Mouse (Mus musculus): Measurements from ENCODE around the gene Clcnka.
A peak's percentile ranks its signal among the peaks of the same experiment; 100 is the strongest.

The Clcnka gene

DNA sequence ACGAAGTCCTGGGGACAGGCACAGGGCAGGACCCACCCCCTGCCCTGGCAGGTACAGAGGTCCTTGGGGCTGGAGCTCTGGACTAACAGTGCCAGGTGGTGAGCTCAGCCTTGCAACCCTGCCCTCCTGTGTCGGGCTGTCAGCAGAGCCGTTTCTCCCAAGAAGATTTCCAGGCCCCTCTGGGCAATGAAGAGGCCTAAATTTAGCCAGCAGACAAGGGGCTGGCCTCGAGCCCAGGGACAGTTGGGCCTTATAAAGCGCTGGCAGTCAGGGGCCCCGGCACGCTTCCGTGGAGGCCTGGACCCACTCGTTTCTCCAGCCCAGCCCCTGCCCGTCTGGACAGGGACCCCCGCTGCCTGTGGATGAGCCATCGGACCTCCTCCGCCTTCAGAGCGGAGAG, 22.9 kb upstream of the Clcnka start:
- DNase-seq (ENCODE audit: low spot score) = no peak

DNA sequence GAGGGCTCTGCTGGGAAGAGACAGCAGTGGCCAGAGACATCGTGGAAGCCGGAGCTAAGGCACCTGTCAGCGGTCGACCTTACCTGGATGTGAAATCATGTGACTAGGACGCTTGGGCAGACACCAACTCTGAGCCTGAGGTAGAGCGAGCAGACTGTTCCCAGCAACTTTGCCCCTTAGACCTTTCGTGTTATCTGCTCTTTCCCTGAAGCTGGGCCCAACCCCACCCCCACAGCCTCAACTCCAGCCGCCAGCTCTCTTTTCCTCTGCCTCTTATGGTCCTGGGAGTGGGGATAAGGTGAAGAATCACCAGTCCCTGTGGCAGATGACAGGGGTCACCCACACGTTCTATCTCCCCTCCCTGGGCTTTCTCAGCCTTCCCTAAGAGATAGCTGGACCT, 22.4 kb upstream of the Clcnka start:
- no peak for DNase-seq (ENCODE audit: low spot score)

DNA sequence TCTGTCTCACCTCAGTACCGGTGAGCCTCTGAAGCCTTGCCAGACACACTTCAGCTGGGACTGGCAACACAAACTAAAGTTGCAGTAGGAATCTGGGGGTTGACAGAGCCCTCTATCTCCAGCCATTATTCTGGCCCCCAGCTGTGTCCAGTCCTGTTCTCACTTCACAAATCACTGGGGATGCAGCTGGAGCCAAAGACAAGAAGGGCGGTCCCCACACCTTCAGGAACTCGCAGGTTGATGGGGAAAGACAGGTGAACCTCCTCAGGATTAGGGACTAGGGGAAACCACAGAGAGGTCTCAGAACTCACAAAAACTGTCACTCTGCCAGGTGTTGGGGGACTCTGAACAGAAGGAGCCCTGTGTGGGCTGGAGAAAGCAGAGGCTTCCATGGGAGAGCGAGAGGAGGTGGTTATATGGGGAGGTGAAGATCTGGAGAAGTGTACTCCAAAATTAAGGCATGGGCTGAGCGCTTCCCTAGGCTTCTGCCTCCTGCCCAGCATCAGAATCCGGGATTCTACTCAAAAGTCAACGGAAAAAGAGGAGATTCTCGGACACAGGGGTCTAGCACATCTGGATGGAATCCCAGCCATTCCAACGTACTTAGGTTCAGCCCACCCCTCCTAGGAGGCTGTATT, 21.8 kb upstream of the Clcnka start, which contains the start of gene Hspb7:
Hspb7 (plus strand) TSS at position 588 of the 638 bp plus-strand sequence.
- no peak for DNase-seq (ENCODE audit: low spot score)

DNA sequence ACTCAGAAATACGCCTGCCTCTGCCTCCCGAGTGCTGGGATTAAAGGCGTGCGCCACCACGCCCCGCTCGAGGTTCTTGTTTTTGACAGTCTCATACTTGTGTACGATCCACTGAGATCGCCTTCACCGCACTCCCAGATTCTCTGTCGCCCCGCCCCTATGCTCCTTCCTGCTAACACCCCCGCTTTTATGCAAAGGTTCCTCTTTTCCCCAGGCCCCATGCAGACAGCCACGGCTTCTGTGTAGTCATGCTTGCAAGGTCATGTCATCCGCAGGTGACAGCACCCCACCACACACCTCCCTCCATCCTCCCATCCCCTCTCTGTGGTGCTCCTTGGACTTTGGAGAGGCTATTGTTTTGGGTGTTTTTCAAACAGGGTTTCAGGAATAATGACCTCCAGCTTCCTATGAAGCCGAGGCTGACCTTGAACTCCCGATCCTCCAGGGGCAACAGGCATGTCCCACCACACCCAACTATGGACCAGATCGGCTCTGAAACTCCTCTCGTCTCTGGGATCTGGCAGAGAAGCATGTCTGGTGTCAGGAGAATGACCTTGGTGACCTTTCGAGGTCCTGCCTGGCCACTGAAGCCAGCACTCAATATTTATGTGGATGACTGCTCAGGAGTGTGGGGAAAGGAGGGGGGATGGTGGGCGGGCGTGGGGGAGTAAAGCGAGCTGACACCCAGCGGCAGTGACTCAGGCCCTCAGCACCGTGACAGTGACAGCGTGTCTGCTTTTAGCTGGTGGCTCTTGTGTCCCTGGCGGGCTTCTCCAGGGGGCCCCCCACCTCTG, 21.1 kb upstream of the Clcnka start:
- no peak for DNase-seq (ENCODE audit: low spot score)

DNA sequence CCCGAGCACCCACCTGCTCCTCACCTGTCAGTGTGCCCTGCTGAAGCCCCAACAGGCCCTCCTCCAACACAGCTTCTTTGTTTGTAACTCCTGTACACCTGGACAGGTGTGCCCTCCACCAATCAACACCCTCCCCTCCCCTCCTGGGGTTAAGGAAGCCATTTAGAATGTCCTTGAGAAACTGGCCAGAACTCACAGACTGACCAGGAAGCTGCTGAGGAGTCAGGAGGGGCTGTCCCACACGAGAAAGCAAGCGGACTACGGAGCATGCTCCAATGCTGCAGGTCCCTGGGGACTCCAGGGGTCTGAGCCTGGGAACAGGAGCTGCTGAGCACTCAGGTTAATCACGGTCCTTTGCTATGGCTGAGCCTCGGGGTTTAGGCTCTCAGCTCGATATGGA, 17.4 kb upstream of the Clcnka start, which contains the start of gene Clcnkb:
Clcnkb (minus strand) TSS at position 91 of the 400 bp plus-strand sequence.
- DNase-seq (ENCODE audit: low spot score) = no peak

DNA sequence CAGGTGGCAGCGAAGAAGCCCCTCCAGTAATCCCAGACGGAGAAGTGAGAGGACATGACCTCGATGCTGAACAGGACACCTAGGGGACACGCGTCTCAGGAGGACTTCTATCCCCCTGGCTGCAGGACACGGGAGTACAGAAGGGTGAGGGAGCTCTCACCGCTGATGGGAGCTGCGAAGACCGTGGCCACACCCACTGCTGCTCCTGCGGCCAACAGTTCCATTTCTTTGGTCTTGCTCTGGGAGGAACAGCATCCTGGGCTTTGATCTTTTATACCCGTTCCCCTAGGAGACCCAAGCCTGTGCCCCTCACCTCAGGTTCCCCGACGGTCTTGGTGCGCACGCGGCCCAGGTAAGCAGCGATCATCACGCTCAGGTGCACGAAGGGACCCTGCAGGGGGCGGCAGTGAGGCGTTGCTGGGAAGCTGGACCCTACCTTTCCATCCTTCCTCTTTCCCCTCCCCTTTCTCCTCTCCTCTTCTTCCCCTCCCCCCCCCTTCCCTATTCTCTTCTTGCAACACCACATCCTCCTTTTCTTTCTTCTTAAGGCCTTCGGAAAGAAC, 13.0 kb upstream of the Clcnka start:
- DNase-seq (ENCODE audit: low spot score) = no peak

DNA sequence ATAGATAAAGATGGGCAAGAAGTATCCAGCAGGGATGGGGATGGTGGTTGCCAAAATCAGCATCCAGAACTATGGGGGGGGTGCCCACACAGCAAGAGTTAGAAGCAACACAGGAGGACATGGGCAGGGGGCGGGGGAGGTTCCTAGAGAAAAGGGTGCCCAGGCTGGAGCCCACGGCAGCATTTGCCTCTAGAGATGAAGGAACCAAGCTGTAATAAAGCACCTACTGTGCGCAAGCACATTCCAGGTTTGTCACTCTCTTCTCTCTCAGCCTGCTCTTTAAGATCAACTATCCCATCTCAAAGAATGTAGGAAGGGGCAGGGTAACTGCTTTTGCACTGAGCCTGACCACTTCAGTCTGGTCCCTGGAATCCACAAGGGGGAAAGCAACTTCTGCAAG, 10.1 kb upstream of the Clcnka start:
- no peak for DNase-seq (ENCODE audit: low spot score)

DNA sequence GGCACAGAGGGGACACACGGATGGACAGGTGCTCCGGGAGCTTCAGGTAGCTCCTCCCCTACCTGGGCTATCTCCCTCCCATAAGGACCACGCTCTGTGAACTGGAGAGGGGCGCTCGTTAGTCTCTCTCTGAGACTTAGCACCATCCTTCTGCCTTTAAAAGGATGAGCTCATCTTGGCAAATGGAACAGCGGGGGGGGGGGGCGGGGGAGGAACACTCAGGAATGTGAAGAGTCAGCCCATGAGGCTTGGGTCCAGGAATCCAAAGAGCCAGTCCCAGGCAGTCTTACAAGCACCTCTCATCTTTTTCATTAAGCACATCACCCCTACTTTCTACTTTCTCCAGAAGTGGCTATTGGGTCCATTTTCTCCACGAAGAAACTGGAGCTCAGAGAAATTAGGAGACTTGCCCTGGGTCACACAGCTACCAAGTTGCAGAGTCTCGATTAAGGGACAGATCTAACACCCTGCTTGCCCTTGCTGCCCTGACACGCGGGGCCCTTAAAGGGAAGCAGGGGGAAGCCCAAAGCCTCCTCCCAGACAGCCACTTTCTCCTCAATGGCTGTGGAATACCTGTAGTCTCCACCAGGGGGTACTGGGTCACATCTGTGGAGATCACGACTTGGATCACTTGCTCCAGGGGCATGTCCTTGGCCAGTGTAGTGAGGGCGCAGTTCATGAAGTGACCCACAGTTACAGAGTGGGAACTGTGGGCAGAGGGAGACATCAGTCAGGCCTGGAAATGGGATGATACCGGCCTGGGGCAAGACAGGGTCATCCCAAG, 8.2 kb upstream of the Clcnka start:
- peak; percentile 52 for DNase-seq (ENCODE audit: low spot score)

DNA sequence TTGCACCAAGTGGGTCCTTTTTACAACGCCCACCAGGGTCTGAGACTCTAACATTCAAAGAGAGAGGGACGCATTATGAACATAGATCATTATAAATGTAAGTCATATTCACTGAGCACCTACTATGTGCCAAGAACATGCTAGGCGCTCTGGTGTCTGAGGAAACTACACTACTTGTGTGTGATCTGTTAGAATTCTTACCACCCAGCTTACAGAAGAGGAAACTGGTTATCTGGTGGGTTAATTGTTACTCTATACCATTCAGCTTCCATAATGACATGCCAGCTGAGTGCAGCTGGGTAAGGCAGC, 6.7 kb upstream of the Clcnka start:
- DNase-seq (ENCODE audit: low spot score) = no peak

DNA sequence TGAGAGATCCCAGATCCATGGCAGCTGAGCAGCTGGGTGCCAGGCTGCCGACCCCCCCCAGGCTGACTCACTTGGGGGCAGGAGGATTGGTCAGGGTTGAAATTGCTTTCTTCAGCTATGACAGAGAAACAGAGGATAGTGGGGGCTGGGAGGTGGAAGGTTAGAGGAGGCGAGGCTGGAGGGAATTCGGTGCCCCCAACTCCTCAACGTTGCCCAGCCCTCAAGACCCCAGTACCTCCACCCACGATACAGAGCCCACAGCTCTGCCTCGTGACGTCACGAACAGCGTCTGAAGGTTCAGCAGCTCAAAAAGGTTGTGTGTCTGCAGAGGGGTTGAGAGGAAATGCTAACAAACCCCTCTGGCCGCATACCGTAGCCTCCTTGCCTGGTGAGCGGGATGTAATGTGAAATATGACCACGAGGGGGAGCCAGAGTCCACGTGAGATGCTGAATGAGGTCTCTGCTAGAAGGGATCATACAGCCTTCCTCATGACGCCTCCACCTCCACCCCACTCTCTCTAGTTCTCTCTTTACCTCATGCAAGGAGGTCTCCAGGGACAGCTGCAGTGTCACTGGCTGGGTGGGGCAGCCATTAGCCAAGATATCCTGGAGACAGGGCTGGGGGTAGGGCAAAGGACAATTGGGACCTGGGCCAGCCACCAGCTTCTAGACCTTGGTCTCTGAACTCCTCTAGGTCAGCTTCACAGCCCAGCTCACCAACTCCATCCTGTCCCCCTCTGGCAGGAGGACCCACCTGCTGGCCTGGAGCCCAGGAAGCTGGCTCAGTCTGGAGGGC, 6.2 kb upstream of the Clcnka start:
- peak; percentile 87 for DNase-seq (ENCODE audit: low spot score)

DNA sequence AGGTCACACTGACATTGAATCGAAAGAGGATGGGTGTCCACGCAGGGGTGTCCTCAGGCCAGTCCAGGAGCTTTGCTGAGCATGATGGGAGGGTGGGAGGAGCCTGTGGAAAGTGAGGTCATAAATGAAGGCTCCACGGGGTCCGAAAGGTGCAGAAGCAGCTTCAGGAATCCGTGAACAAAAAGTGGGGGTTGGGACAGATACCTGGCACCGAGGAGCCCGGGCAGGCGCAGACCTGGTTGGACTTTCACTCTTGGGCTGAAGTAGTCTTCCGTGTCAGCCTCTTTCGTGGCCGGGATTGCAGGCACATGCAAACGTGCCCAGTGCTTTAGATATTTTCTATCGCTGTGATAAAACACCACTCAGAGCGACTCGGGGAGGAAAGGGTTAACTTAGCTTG, 1.6 kb upstream of the Clcnka start:
- DNase-seq (ENCODE audit: low spot score) = no peak

DNA sequence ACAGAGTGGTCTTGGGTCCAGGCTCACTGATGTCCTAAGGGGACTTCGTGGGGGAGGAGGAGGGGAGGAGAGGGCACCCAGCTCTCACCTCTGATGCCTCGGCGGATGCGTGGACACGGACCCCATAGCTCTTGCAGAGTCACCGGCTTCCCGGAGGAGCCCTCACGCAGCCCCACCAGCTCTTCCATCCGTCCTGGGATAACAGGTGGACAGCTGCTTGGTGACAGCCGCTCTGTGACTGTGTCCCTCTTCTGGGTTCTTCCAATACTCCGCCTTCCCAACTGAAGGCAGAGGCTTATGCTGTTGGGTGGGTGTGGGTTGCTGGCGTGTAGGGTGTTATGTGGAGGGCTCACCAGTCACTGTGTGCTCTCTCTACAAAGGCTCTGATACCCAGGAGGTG, 663 bp downstream of the Clcnka start:
- DNase-seq (ENCODE audit: low spot score) = no peak

DNA sequence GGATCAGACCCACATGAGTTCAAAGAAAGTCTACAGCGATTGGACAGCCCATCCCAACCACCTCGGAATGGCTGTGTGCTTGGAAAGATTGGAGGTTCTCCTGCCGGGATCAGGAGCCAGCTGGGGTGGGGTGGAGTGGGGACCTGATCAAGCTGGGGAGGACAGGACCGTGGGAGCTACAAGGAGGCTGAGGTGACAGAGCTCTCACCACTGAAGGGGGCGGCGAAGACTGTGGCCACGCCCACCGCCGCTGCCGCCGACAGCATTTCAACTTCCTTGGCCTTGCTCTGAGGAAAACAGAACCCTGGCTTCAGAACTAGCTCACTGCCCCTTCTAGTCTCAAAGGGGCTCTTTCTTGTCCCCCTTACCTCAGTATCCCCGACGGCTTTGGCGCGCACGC, 3.8 kb downstream of the Clcnka start:
- DNase-seq (ENCODE audit: low spot score) = no peak

DNA sequence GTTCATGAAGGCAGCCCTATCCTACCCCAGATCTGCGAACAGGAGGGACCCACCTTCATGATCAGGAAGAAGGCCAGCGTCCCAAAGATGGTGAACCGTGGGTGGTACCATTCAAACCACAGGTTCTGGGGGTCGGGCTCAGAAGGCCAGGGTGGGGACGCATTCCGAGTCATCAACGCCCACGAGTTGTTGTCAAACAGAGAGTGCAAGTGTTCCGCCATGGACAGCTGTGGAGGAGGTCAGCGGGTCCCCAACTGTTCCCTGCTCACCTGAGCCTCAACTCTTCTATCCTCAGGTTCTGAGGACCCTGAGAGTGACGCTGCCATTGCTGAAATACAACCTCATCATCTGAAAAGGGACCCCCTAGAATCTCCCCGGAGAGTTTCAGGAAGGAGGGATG, 7.2 kb downstream of the Clcnka start:
- no peak for DNase-seq (ENCODE audit: low spot score)

DNA sequence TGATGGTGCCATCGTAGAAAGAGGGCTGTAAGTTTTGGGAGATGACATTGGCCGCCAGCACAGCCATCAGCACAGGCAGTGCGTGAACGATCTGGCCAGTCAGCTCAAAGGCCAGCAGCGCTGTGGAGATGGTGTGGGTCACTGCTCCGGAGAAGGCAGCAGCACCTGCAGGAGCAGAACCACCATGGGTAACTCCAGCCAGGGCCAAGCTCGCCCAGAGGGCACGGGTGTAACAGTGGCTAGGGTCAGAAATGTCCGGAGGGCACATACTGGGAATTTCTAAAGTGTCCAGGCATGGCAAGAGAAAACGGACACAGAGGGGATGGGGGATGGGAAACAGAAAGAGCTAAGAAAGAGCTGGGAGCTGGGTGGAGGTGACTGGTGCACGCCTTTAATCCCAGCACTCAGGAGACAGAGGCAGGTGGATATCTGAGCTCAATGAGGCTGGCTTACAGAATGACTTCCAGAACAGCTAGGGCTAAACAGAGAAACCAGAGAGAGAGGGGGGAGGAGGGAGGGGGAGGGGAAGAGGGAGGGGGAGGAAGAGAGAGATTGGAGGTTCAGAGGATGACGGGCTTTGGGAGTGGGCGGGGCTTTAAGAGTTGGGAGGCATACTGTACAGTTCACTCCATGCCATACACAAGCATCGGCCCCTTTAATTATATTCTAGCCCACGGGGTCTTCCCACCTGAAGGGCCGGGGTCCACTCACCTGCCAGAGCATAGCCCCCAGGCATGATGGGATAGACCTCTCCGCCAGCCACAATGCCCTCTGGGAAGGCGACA, 9.0 kb downstream of the Clcnka start:
- DNase-seq (ENCODE audit: low spot score) = no peak

DNA sequence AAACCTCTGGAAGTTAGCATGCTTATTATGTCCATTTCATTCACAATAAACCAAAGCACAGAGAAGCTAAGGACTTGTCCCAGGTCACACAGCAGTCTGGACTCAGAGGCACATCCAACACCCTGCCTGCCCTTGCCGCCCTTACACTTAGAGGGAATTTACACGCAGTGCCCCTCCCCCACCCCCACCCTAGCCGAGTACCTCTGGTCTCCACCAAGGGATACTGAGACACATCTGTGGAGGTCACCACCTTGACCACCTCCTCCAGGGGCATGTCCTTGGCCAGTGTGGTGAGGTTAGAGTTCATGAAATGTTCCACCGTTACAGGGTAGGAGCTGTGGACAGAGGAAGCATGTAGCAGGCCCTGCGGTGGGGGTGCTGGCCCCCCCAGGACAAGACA, 10.6 kb downstream of the Clcnka start:
- DNase-seq (ENCODE audit: low spot score) = no peak

DNA sequence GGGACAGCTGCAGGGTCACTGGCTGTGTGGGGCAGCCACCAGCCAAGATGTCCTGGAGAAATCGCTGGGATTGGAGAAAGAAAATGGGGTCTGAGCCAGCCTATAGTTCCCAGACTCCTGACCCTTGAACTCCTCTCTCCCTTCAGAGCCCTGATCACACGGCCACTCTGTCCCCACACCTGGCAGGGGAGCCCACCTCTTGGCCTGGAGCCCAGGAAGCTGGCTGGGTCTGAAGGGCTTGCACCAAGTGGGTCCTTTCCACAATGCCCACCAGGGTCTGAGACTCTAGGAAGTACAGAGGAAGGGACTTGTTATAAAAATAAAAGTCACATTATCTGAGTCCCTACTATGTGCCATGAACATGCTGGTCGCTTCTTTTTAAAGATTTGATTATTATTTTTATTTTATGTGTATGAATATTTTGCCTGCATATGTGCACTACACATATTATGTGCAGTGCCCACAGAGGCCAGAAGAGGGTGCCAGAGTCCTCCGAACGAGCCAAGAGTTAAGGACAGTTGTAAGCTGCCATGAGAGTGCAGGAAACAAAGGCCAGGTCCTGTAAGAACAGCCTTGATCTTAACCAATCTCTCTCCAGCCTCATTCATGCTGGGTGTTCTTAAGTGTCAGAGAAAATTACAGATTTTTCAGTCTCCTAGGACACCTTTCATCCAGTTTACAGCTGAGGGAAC, 11.3 kb downstream of the Clcnka start:
- DNase-seq (ENCODE audit: low spot score) = peak; percentile 74

DNA sequence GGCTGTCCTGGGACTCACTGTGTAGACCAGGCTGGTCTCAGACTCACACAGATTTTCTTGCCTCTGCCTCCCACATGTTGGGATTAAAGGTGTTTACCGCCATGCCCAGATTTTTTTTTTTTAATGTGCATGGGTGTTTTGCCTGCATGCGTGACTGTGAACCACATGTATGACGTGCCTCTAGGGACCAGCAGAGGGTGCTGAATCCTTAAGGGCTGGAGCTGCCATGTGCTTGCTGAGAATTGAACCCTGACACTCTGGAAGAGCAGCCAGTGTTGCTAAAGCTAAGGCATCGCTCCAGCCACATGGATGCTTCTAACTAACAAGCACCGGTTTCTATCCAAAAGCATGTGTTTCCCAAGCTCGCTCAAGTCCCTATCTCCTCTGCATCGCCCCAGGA, 12.4 kb downstream of the Clcnka start:
- DNase-seq (ENCODE audit: low spot score) = no peak

DNA sequence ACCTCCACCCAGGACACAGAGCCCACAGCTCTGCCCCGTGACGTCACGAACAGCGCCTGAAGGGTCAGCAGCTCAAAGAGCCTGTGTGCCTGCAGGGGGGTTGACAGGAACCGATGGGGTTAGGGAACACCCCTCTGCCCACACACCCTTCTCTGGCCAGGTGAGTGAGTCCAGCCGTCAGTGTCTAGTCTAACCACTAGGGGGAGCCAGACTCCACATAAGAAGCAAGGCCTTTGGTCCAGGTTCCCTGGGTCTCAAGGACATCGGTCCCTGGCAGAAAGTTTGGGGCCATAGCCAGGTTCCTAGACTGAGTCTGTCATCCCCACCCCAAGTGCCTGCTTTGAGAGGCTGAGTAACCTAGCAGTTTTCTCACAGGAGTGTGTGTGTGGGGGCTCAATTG, 13.2 kb downstream of the Clcnka start:
- peak; percentile 45 for DNase-seq (ENCODE audit: low spot score)

DNA sequence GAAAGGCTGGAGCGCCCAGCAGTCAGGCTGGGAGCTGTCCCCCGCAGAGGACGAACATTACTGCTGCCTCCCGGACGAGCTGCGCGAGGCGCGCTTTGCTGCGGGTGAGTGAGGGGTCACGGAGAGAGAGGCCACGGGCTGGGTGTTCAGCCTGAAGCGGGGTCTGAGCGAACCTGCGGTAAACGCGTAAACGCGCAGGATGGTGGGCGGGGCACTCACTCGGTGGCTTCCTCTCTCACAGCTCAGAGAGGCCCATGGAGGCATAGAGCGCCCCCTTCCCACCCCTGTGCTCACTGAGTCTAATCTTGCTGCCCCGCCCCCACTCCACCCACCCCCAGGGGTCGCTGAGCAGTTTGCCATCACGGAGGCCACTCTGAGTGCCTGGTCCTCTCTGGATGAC, 16.1 kb downstream of the Clcnka start:
- DNase-seq (ENCODE audit: low spot score) = no peak

DNA sequence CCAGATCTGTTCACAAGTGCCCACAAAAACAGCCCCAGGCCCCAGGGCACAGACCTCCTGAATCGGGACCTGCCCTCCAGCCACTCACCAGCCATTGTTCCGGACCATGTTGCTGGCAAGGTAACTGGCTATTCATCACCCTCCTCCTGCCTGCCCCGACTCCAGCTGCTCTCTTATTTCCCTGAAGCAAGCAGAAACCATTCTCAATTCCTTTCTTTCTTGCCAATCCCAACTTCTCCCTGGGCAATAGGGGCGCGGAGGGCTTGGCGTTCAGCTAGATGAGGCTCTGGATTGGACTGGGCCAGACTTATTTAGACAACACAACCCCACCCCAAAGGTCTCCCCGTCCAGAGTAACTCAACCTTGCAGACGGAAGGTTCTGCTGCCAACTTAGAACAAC, 18.9 kb downstream of the Clcnka start:
- no peak for DNase-seq (ENCODE audit: low spot score)

Data from urinary bladder, postnatal 25 days (tissue).